Mouse (Mus musculus) thymus, postnatal 14 days (tissue): ENCODE results near the gene Hist3h2ba.
A peak's percentile ranks its signal among the peaks of the same experiment; 100 is the strongest.

Experiments used
- DNase-seq: peaks from one replicate; pipeline ENCODE4 v3.0.0; 2021

The Hist3h2ba gene

DNA sequence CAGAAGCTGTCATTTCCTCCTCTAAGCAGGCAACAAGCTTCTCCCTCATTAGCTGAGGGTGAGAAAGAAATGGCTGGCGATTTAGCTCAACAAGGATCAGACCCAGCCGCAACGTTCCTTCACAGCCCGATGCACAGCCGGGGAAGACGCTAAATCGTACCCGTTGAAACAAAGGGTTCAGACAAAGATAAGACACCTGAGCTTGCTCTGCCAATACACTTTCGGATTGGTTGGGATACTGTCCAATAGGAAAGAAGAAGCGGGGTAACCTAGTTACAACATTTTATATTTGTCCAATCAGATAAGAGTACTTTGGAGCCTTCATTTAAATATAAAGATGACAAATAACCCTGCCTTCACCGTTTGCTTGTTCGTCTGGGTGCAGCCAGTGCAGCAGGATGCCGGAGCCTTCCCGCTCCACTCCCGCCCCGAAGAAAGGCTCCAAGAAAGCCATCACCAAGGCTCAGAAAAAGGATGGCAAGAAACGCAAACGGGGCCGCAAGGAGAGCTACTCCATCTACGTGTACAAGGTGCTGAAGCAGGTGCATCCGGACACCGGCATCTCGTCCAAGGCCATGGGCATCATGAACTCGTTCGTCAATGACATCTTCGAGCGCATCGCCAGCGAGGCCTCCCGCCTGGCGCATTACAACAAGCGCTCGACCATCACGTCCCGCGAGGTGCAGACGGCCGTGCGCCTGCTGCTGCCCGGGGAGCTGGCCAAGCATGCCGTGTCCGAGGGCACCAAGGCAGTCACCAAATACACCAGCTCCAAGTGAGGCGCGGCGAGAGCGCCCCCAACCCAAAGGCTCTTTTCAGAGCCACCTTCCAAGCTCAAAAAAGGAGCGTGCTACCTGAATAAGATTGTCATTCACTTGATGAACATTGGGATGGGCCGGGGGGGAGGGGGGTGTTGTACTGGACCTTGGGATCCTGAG is at the start of gene Hist3h2ba:
TSS of gene Hist3h2ba (plus strand) at position 379 of the 938 bp plus-strand sequence.
- DNase-seq: peak; percentile 85

DNA sequence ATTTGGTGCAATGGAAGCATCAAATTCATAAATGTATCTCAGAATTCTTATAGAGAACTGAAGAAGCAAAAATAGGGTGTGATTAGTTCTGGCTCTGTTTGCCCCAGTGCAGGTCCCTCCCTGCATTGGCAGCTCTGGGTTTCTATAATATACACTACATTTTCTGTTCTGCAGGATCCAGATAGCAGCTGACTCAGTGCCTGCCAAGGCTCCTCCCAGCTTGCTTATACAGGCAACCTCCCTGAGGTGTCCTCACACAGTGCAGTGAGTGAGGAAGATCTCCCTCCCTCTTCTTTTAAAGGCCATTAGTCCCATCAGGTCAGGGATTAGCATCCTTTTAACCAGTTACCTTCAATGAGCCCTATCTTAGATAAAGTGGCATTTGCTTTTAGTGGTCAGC is 47.6 kb upstream of the Hist3h2ba start:
- DNase-seq: no peak

DNA sequence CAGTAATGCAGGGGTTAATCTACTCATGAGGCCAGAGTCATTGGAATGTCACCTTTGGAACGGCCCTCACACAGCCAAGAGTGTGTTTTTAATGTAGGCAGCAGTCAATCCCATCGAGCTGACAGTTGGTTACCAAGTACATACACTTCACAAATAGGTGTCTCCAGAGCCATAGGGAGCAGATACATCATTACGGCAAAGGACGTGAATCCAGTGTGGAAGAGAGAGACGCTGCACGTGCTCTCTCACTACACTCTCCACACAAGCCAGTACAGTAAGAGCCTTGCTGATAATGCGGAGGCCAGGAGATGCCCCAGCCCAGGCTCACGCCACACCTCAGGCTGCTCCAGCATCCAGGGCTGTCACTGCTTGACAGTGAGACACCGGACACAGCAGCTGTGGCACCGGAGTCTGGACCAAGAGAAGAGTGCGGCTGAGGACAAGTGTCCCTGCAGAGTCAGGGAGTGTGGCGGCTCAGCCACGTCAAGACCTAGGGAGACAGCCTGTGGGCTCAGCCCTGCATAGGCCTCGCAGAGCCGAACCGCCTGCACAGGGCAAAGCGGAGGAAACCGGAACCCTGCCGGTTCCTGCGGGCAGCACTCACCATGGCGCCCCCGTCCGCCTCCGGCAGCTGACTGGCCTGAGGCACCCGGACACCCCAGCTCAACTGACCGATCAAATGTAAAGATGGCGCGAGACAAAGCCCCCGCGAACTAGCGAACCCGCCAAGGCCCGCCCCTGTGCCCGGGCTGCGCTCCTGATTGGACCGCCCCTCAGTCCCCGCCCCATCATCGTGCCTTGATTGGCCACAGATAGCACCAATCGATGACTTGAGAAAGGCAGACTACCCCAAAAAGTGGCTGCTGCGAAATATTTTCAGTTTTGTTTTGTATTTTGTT is 45.0 kb upstream of the Hist3h2ba start, which contains the start of gene Zfp39:
TSS of gene Zfp39 (minus strand) at position 715 of the 899 bp plus-strand sequence.
- peak; percentile 98 for DNase-seq

DNA sequence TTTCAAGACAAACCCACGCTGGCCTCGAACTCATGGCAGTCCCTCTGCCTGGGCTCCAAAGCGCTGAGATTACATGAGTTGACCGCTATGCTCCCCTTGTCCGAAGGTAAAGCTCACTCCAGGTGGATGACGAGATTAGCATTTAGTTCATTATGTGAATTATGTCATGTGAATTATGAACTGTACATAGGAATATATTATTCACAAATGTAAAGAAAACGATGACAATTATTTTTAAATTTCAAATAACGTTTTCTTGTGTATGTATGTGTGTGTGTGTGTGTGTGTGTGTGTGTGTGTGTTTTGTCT is 44.4 kb upstream of the Hist3h2ba start:
- no peak for DNase-seq

DNA sequence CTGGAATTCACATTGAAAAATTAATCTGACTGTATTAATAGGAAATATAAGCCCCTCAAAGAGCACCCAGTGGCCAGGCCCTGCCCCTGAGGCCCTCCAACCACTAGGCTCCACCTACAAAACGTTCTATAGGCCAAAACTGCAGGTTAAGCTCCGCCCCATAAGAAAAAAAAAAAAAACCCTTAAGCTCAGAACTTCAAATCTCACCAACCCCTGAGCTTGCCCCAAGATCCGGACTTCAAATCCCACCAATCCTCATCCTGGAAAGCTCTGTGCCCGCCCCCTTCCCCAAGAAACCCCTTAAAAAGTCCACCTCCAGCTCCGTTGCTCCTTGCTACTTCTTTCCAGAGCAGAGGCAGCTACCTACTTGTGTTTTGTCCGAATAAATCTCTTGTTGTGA is 43.9 kb upstream of the Hist3h2ba start:
- DNase-seq: peak; percentile 33

DNA sequence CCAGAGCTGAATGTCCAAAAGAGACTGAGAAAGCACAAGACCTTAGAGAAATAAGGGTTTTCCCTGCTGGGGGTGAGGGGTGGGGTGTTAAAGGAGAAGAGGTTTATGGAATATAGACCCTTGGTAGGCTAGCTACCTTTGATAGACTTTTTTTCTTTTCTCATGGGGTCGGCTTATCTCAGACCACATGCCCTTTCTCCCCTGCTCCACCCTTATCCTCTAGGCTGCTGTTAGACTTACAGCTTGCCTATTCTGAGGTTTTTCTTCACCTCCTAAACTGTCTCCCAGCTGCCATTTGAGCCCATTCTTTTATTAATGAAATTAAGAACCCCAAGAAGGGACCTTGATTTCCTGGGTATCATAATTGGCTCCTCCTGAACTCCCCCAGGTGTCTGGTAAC is 34.9 kb upstream of the Hist3h2ba start:
- DNase-seq: no peak

DNA sequence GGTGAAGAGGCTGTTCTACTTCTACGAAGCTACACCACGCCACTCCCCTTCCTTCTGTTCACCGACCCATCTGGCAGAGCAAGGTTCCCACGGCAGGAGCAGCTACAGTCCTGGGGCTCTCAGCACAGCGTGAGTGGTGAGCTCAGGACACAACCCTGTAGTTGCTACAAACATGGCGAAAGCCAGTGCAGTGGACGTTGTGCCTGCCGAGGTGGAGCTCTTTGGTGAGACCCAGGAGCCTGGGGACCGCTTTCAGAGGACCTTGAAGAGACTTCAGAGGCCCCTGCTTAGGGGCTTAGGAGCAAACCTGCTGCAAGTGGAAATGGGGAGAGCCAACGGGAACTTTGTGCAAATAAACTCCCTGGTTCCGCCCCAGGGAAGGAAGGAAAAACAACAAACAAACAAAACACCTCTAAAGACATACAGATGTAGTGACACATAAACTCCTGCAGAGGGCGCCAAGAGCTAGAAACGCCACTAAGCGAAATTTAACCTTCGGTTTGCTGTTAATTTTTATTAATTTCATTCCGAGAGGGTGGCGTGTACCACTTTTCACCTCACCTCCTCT is 34.2 kb upstream of the Hist3h2ba start:
- peak; percentile 32 for DNase-seq

DNA sequence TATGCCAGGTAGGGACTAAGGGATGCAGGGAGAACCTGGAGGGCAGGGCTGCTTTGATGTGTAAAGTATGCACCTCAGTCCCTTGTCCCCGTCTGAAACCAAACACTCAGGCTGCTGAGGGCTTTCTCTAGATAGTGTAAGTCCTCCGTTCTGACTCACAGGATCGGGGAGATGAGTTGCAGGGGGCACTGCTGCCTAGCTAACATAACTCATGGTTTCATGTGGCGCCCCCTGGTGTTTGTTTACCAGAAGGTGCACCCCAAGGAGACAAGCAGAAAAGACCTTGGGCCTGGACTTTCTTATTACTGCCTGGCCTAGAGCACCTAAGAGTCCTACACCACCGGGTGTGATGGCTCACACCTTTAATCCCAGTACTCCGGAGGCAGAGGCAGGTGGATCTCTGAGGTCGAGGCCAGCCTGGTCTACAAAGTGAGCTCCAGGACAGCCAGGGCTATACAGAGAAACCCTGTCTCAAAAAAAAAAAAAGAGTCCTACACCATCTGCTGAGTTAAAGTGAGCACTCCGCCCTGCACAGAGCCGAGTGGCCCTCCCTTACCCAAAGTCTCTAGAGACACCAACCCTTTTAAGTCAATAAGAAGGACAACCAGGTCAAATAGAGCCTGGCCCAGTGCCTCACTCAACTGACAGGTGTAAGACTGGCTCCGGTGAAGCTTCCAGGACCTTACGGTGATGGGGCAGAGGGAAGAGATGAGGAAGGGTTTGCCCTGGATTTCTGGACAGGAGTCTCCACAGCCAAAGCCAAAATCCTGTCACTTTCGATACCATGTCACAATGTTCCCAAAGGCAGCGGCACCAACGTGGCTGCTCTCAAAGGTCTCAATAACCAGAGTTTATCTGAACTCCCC is 31.6 kb upstream of the Hist3h2ba start:
- DNase-seq: peak; percentile 88

DNA sequence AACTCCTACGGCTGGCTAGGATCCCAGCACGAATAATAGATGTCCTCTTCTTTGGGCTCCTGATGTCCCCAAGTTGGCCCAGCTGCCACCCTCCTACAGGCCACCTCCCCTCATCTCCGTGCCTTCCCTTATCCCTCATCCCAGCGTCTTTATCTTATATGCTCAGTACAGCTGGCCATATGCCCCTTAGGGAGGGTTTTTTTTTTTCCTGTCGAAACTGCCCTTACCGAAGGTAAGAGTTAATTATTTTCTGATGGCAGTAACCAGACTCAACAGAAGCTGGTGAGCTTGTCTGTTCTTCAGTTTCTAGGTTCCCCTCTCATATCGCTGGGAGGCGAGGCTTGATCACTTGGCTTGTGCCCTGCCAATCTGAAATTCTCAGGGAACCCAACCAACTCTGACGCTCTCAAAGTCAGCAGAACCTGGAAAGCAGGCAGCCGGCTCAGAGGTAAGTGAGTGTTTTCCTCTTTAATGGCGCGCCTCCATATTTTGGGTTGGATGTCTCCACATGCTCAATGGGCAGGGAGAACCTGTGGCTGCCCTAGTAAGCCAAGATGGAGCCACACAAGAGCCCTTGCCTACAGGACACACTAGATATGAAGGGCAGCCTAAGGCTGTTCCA is 30.9 kb upstream of the Hist3h2ba start, which contains the start of gene Btnl10:
TSS of gene Btnl10 (plus strand) at position 164 of the 622 bp plus-strand sequence.
- DNase-seq: no peak

DNA sequence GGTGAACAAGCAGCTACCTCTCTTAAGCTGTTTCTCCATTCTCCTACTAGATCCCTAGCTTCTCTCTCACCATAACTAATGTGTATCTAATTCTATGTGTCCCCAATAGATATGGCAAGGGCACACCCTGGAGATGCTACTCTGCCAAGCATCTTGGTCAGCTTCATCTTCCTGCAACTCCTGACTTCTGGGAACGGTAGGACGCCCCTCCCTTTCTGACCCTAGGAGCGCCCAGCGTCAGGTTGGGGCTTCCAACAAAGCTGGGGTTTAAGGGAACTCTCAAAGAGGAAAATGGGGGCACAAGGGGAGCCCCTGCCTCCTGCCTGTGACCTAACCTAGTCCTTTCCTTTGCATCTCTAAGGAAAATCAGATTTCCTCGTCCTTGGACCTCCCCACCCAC is 30.0 kb upstream of the Hist3h2ba start:
- DNase-seq: no peak

DNA sequence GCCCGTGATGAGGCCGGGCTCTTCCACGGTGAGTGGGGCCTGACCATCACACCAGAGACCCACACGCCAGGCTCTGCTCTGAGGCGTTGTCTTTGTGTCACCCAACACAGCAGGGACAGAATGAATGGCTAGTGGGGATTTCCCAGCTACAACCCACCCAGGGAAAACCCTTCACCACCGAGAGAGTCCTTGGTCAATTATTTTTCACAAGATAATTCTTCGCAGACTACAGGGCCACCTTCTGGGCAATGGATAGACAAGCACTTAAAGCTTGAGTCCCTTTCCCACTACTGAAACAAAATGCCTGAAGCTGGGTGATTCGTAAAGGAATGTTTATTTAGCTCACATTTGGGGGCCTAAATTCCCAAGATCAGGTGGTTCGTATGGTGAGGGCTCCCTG is 26.3 kb upstream of the Hist3h2ba start:
- DNase-seq: no peak

DNA sequence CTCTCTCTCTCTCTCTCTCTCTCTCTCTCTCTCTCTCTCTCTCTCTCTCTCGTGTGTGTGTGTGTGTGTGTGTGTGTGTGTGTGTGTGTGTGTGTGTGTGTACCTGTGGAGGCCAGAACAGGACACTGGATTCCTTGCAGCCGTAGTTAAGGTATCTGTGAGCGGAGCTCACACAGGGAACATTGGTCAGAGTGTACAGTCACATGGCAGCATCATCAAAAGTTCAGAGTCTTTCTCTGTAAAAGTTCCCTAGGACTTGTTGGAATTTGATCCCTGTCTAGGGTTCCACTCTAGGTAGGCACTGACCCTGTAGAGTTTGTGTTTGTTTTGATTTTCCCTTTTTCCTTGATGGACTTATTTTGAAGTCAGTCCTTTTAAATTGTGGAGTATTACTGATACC is 22.1 kb upstream of the Hist3h2ba start:
- no peak for DNase-seq

DNA sequence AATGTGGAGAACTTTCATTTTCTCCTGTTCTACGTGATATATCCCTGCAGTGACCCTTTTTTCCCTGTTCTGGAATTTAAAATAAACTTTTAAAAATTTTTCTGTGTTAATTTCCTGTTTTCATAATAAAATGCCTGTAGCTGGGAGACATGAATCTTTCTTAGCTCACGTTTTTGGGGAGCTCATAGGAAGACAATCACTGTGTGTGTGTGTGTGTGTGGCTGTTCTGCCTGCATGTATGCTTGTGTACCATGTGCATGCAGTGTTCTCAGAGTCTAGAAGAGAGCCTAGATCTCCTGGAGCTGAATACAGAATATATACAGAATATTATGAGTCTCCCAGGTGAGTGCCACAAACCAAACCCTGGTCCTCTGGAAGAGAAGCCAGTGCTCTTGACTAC is 21.7 kb upstream of the Hist3h2ba start:
- DNase-seq: no peak

DNA sequence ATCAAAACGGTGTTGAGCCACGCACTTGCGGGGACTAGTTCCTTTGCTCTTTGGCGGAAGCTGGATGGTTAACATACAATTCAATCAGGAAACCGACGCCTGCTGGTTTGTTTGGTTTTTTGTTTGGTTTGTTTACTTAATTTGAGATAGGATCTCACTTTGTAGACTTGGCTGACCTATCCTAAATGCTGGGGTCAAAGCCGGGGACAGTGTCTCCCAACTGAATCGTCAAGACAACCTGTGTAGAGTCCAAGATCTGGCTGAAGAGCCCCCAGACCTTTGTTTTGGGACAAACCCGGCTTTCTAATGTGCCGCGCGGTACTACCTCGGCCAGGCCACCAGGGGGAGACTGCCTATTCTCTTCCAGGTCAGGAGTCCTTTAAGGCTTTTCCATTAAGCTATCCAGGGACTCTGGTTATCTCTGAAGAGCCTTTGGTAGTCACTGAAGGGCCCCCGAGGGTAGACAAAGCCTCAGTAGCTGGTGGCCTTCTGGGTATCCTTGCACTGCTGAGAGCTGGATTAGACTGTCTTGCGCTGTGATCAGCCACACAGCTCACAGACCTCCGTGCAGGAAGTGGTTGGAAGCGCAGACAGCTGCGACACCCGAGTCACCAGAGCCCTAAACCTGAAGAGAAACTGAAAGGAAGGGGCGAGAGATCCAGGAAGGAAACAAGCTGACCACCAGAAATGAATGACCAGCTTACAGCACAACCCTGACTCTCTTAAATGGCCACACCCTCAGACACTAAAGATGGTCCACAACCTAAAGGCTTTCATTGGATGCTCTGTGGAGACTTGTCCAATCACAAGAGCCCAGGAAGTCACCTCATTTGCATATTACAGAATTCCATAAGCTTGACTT is 20.7 kb upstream of the Hist3h2ba start:
- DNase-seq: peak; percentile 75

DNA sequence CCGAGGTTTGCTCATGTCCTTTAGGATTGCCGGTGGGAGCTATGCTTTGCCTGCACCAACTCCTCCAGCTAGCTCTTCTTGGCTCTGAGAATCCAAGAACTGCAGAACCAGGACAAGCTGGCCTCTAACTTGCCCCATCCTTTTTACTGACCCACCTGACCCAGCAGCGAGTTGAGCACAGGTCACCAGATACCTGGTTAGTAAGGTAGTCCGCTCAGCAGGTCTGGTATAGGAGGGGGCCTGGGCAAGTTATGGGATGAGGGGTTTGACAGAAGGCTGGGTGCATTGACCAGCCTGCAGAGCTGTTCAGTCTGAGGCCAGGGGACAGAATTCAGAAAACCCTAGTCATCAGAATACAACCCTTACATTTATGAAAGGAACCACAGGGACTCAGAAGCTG is 19.7 kb upstream of the Hist3h2ba start:
- no peak for DNase-seq

DNA sequence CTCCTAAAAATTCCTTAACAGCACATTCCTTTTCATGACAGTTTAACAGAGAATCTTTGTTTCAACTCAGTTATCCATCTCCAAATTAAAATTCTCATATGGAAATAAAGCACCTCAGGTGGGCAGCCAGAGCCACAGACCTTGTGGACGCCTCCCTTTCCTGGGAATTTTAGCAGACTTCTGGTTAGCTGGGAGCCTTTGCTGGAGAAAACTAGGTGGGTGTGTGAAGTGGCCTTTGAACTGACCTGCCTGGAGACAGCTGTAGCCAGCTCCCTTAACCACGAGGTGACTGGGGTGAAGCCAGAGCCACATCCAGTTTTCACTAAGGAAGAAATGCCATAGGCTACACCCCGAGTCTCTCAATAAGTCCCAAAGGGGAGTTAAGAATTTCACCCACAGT is 19.1 kb upstream of the Hist3h2ba start:
- no peak for DNase-seq

DNA sequence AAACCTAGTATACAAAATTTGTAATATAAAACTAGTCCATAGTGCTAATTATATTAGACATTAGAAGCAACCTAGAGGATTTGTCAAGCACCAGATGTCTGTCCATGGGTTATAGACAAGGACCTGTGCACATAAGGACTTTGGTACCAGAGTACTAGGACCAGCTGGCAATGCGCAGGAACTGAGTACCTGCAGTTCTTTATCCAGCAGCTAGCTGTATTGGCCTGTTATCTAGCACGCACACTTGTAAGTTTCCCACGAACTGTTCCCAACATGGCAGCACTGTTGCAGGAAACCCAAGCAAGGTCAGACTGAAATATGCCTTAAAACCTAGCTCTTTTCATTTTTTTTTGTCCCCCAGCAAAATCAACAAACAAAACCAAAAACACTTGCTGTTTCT is 18.5 kb upstream of the Hist3h2ba start:
- no peak for DNase-seq

DNA sequence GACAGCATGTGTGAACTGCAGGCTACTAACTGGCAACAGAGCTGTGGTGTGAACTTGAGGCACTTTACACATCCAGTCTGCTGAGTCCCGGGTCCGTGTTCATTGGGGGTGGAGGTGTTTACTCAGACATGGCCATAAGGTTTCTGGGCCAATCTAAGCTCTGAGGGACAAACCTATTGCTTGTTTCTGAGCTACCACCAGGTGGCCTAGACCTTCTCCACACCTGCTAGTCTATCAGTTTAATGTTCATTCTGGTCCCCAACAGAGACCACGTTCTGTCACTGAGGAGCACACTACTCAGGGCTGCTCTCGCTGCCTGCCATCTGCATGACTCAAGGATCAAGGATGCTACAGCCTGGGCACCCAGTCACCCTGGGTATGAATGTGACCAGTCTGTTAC is 17.1 kb upstream of the Hist3h2ba start:
- peak; percentile 46 for DNase-seq

DNA sequence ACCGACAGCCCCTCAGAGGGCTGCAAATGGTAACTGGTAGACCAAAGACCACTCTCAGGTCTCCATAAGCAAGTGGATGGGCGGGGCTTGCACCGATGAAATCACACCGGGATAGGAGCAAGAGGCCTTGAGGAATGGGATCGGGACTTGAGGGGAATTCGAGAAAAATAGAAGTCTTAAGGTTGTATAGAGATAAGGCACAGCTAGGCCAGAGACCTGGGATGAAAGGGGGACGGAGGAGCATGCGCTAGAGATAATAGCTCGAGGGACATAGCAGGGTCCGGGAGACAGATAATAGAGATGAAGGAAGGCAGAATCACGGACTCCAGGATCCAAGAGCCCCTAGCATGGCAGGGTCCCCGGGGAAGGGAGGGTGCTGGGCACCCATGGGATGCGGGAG is 10.8 kb upstream of the Hist3h2ba start:
- DNase-seq: no peak

DNA sequence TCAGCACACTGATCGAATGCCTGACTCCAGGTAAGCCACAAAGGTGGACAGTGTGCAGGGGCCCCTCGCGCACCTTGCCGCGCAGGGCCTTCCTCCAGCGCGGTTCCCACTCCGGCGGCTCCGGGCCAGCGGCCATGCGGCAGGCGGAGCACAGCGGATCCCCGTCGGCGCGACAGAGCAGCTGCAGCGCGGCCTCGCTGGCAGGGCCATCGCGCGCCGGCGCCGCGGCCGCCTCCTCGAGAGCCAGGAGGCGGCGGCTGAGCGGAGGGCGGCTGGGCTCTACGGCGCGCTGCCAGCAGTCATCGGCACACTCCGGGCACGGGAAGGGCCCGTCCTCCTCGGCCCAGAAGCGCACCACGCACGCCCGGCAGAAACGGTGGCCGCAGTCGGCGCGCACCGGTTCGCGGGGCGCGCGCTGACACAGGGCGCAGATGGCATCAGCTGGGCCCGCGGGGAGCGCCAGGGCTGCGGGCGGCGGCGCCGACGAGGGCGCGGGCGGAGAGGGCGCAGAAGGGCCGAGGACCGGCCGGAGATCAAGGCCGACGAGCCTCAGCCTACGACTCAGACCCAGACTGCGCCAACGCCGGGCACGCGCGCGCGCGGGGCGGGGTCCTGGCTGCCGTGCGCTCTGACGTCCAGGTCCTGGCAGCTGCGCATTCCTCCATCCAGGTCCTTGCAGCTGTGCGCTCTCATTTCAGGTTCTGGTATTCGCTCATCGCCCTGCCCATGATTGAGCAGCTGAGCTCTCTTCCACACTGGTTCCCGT is 10.2 kb upstream of the Hist3h2ba start, which contains the start of gene Rnf187:
TSS of gene Rnf187 (minus strand) at position 595 of the 766 bp plus-strand sequence.
- peak; percentile 92 for DNase-seq
